Mouse (Mus musculus): Measurements from ENCODE around the gene Spred3.
"Not testable (repeated sequence)": the region's sequence is repeated elsewhere in the genome, so short reads cannot be mapped to it uniquely, and the experiment has no call there.

Gene Spred3

GRCm38 (mm10) chr7:29170066-29170754 lies at the start of gene Spred3, which contains the start of gene Ggn:
Gene Spred3 (minus strand): TSS chr7:29170411.
Gene Ggn (plus strand): TSS chr7:29170210.
- peak; percentile 89 to 93 for DNase-seq

- DNase-seq = peak in 1 of 2 experiments; percentile 7
Observed at GRCm38 (mm10) chr7:29214846-29215245, 44.6 kb upstream of the Spred3 start.

- peak in 1 of 2 experiments; percentile 12 for DNase-seq
Observed at GRCm38 (mm10) chr7:29214236-29214635, 44.0 kb upstream of the Spred3 start.

GRCm38 (mm10) chr7:29213675-29214082 lies 43.5 kb upstream of the Spred3 start, which contains the start of gene Catsperg1:
Gene Catsperg1 (minus strand): TSS chr7:29214035.
- peak; percentile 62 to 78 for DNase-seq

GRCm38 (mm10) chr7:29212775-29213560 lies 42.8 kb upstream of the Spred3 start:
- DNase-seq = peak in 1 of 2 experiments; percentile 4

GRCm38 (mm10) chr7:29212199-29212765 lies 42.1 kb upstream of the Spred3 start:
- DNase-seq = peak; percentile 25 to 49

- peak; percentile 88 to 93 for DNase-seq
Observed at GRCm38 (mm10) chr7:29211415-29212198, 41.4 kb upstream of the Spred3 start.

- peak; percentile 70 to 78 for DNase-seq
Observed at GRCm38 (mm10) chr7:29211013-29211412, 40.8 kb upstream of the Spred3 start.

- DNase-seq = no peak
Observed at GRCm38 (mm10) chr7:29202577-29202976, 32.4 kb upstream of the Spred3 start.

GRCm38 (mm10) chr7:29194230-29194629 lies 24.0 kb upstream of the Spred3 start:
- not testable (repeated sequence) for DNase-seq

- DNase-seq = not testable (repeated sequence)
Observed at GRCm38 (mm10) chr7:29181323-29181722, 11.1 kb upstream of the Spred3 start.

- no peak for DNase-seq
Observed at GRCm38 (mm10) chr7:29180854-29181236, 10.6 kb upstream of the Spred3 start.

- DNase-seq = peak; percentile 96 to 98
Observed at GRCm38 (mm10) chr7:29180077-29180853, 10.1 kb upstream of the Spred3 start, which contains the start of gene Psmd8. Gene Psmd8 (minus strand): TSS chr7:29180701.

- no peak for DNase-seq
Observed at GRCm38 (mm10) chr7:29179323-29179722, 9.1 kb upstream of the Spred3 start.

- no peak for DNase-seq
Observed at GRCm38 (mm10) chr7:29178106-29178505, 7.9 kb upstream of the Spred3 start.

GRCm38 (mm10) chr7:29172390-29173016 lies 2.3 kb upstream of the Spred3 start:
- peak in 1 of 2 experiments; percentile 18 for DNase-seq

GRCm38 (mm10) chr7:29171562-29172097 lies 1.4 kb upstream of the Spred3 start:
- peak; percentile 35 to 39 for DNase-seq

GRCm38 (mm10) chr7:29170755-29171561 lies 747 bp upstream of the Spred3 start:
- peak; percentile 41 to 48 for DNase-seq

GRCm38 (mm10) chr7:29169231-29170065 lies 763 bp downstream of the Spred3 start:
- peak; percentile 91 to 93 for DNase-seq

Data from kidney, postnatal 4 days (tissue).